Mouse (Mus musculus) inflammation-experienced regulatory T-cells, adult 6 months (primary cell): ENCODE data around the gene Moap1. TPM values are rescaled to one million over a fixed set of nuclear protein-coding genes. Genes with fewer than 3 reads are reported as not detected.

Experiments used
- ATAC-seq: one replicate; pipeline ENCODE4 v1.8.0; 2017
- polyA plus RNA-seq, 3 experiments: library from polyadenylated mRNA; unstranded; fragments of 100-300 nt; shearing (Covaris generic); gene quantifications; one replicate each; pipeline ENCODE4 v1.2.1; 2017

The Moap1 gene
- polyA plus RNA-seq, 3 experiments from 2014 or later, result 4.7 to 6.9 (median 6.2) TPM

- peak; percentile 72 for ATAC-seq
Observed at GRCm38 (mm10) chr12:102705216-102705871, 38.1 kb downstream of the Moap1 start.

GRCm38 (mm10) chr12:102704457-102705198 lies 38.8 kb downstream of the Moap1 start, which contains the start of gene Itpk1:
Gene Itpk1, minus strand, starts transcription at chr12:102704930.
- peak; percentile 50 for ATAC-seq

- ATAC-seq, result peak; percentile 24
Observed at GRCm38 (mm10) chr12:102703921-102704408, 39.5 kb downstream of the Moap1 start.

- no peak for ATAC-seq
Observed at GRCm38 (mm10) chr12:102703441-102703840, 40.0 kb downstream of the Moap1 start.

GRCm38 (mm10) chr12:102703111-102703412 lies 40.4 kb downstream of the Moap1 start:
- ATAC-seq, result no peak

GRCm38 (mm10) chr12:102702356-102703110 lies 40.9 kb downstream of the Moap1 start:
- ATAC-seq, result peak; percentile 27

GRCm38 (mm10) chr12:102701691-102702207 lies 41.7 kb downstream of the Moap1 start:
- ATAC-seq, result no peak

- ATAC-seq, result no peak
Observed at GRCm38 (mm10) chr12:102700453-102700852, 43.0 kb downstream of the Moap1 start.

GRCm38 (mm10) chr12:102699156-102699555 lies 44.3 kb downstream of the Moap1 start:
- peak; percentile 34 for ATAC-seq

GRCm38 (mm10) chr12:102698089-102698684 lies 45.3 kb downstream of the Moap1 start:
- no peak for ATAC-seq

- ATAC-seq, result no peak
Observed at GRCm38 (mm10) chr12:102697381-102697780, 46.1 kb downstream of the Moap1 start.

- no peak for ATAC-seq
Observed at GRCm38 (mm10) chr12:102696635-102697354, 46.7 kb downstream of the Moap1 start.

GRCm38 (mm10) chr12:102695369-102696239 lies 47.9 kb downstream of the Moap1 start:
- peak; percentile 49 for ATAC-seq

Other genes starting within 250 kb of the Moap1 start
- under 1 TPM in 1 of 3 experiments, not detected in 2; 0.47 TPM for gene Chga, start 188.7 kb downstream of the Moap1 start, polyA plus RNA-seq
- gene Itpk1, start 38.7 kb downstream of the Moap1 start, polyA plus RNA-seq, result 10 to 100 TPM; 13.4 to 31.0 (median 14.1) TPM
- 10 to 100 TPM in 1 of 3 experiments, 1 to 10 TPM in 2; 7.7 to 10.5 (median 9.7) TPM for gene Tmem251, start 101 bp upstream of the Moap1 start, polyA plus RNA-seq
- not detected for gene Gm28051, start 14.1 kb upstream of the Moap1 start, polyA plus RNA-seq
- 10 to 100 TPM; 25.6 to 36.4 (median 26.0) TPM for gene Gon7, start 14.1 kb upstream of the Moap1 start, polyA plus RNA-seq
- 10 to 100 TPM; 22.6 to 27.0 (median 23.5) TPM for gene Ubr7, start 14.3 kb upstream of the Moap1 start, polyA plus RNA-seq
- 10 to 100 TPM in 1 of 3 experiments, 1 to 10 TPM in 2; 6.8 to 11.4 (median 8.3) TPM for gene Gm20604, start 15.0 kb upstream of the Moap1 start, polyA plus RNA-seq
- 10 to 100 TPM in 2 of 3 experiments, 1 to 10 TPM in 1; 7.4 to 13.8 (median 10.4) TPM for gene Btbd7, start 134.8 kb upstream of the Moap1 start, polyA plus RNA-seq
- not detected for gene Cox8c, start 155.7 kb upstream of the Moap1 start, polyA plus RNA-seq
- gene Unc79, start 205.2 kb upstream of the Moap1 start, polyA plus RNA-seq, result under 1 TPM; 0.19 to 0.38 (median 0.22) TPM